In the genomic region with DNA sequence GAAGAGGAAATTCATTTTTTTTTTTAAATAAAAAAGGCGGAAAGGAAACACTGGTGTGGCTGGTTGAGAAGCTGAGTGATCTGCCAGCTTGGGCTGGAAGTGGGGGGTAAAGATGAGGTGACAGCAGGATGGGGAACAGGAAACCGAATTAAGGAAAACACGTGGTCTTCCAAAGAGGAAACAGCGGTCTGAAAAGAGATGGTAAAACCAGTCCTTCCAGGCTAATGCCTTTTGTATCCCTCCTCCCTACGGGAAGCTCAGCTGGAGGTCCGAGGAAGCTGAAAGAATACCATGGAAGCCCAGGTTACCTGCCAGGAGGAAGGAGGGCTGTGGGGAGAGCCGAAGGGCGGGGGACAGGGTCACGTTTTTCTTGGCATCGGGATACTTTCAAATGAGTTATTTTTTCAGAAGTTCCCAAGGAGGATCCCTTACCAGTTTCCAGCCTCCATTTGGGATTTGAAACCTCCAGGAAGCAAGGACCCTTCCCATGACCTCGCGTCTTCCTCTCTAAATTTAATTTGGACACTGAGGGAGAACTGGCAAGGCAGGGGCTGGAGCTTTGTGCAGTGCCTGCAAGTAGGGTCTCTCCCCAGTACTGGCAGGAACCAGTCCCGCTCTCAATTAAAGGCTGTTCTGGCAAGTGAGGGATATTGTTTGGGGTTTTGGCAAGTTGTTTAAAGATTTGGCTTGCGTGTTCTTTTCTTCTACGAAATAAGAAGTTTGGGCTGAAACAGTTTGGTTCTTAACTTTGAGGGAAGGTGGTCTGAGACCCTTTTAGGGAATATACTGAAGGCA, we compare ENCODE assay signal across 10 mouse cellular contexts.
A peak's percentile ranks its signal among the peaks of the same experiment; 100 is the strongest.
DNase-seq lines count a peak whose midpoint lies in the region; ATAC-seq and TF ChIP-seq lines count a peak whose summit lies in the region.
"Had no signal": no experiment of that assay in that cellular context is flagged by ENCODE, and none has a peak within 500 bp of the region (broad histone marks: within the 10 kb centered on the region; RNA-seq: fewer than 3 reads in every experiment).

No protein-coding gene starts in this region.

- DNase-seq in gastrocnemius, postnatal 25 days, result peak; percentile 18
- DNase-seq in gastrocnemius, adult 8-10 months (ENCODE audit: low spot score in 2 of 2), result no peak
- DNase-seq in brain, embryonic 18.5 days (ENCODE audit: low read depth, low spot score), result peak; percentile 18
- DNase-seq in kidney, postnatal 36 days, result peak; percentile 43 to 57
- no peak for DNase-seq in left cerebral cortex, adult 8-10 months (ENCODE audit: low spot score in 2 of 2)
- no peak for DNase-seq in thymus, adult 2 months
- DNase-seq in thymus, postnatal 25 days, result no peak
- DNase-seq: embryo, embryonic 11 days had no signal

- H3K27me3 ChIP-seq in heart, embryonic 13.5 days (replicated peaks), result no peaks in the 10 kb centered on the region
- no peaks in the 10 kb centered on the region; the same call in 1 of the 2 replicates for H3K27me3 ChIP-seq in thymus, adult 2 months (ENCODE audit: control insufficient read depth, insufficient read depth, low read length)
- H3K27me3 ChIP-seq: midbrain, embryonic 12.5 days had no signal

- peak overlapping the region; percentile 22 for H3K4me2 ChIP-seq in heart, embryonic 13.5 days
- H3K4me2 ChIP-seq: midbrain, embryonic 12.5 days had no signal

- H3K4me3 ChIP-seq in heart, embryonic 13.5 days, result no peak overlapping the region
- H3K4me3 ChIP-seq in thymus, adult 2 months (ENCODE audit: control insufficient read depth, insufficient read depth, low read length), result no peak overlapping the region
- H3K4me3 ChIP-seq: midbrain, embryonic 12.5 days had no signal

- H3K9ac ChIP-seq in heart, embryonic 13.5 days, result no peak overlapping the region
- H3K9ac ChIP-seq: midbrain, embryonic 12.5 days had no signal

- peak overlapping the region; percentile 38 for H3K27ac ChIP-seq in heart, embryonic 13.5 days (replicated peaks)
- no peak overlapping the region for H3K27ac ChIP-seq in thymus, adult 2 months (ENCODE audit: control insufficient read depth, insufficient read depth, low read length)
- H3K27ac ChIP-seq: midbrain, embryonic 12.5 days had no signal

- no peak for TF ChIP-seq CTCF in thymus, adult 2 months (IDR thresholded peaks at IDR 0.05; ENCODE audit: borderline replicate concordance, control insufficient read depth, extremely low read depth, insufficient read depth, low read length, poor library complexity)

- ATAC-seq in heart, embryonic 13.5 days (ENCODE audit: extremely low read depth, insufficient number of reproducible peaks, low FRiP score, low TSS enrichment), result no peak

- peaks cover 45% of the 10 kb centered on the region for H3K4me1 ChIP-seq in heart, embryonic 13.5 days
- H3K4me1 ChIP-seq in thymus, adult 2 months (replicated peaks; ENCODE audit: control insufficient read depth, insufficient read depth, low read length), result peaks cover 6% of the 10 kb centered on the region

- H3K36me3 ChIP-seq in heart, embryonic 13.5 days, result no peaks in the 10 kb centered on the region
- no peaks in the 10 kb centered on the region for H3K36me3 ChIP-seq in thymus, adult 2 months (ENCODE audit: control insufficient read depth, insufficient read depth, low read length)
- H3K36me3 ChIP-seq: midbrain, embryonic 12.5 days had no signal

- no peaks in the 10 kb centered on the region for H3K9me3 ChIP-seq in heart, embryonic 13.5 days
- H3K9me3 ChIP-seq: midbrain, embryonic 12.5 days had no signal

- TF ChIP-seq POLR2A in thymus, adult 2 months (IDR thresholded peaks at IDR 0.05; ENCODE audit: control insufficient read depth, extremely low read depth, insufficient read depth, low read length, poor library complexity), result no peak

- WGBS in heart, embryonic 13.5 days, result 54% methylated on average over 15 of the region's 15 CpGs
- 37% methylated on average over 15 of the region's 15 CpGs for WGBS in thymus, adult 2 months

Comparison
In these comparisons a context has a peak if more than half of its experiments do, and no peak if none do; other contexts are left out.
1. DNase-seq: peak in gastrocnemius, postnatal 25 days (single experiment), brain, embryonic 18.5 days (single experiment) and kidney, postnatal 36 days (2 of 2); none in gastrocnemius, adult 8-10 months (0 of 2), left cerebral cortex, adult 8-10 months (0 of 2), thymus, adult 2 months (single experiment) and thymus, postnatal 25 days (single experiment).